Mouse (Mus musculus): ENCODE data around the gene Macrod2.

DNA sequence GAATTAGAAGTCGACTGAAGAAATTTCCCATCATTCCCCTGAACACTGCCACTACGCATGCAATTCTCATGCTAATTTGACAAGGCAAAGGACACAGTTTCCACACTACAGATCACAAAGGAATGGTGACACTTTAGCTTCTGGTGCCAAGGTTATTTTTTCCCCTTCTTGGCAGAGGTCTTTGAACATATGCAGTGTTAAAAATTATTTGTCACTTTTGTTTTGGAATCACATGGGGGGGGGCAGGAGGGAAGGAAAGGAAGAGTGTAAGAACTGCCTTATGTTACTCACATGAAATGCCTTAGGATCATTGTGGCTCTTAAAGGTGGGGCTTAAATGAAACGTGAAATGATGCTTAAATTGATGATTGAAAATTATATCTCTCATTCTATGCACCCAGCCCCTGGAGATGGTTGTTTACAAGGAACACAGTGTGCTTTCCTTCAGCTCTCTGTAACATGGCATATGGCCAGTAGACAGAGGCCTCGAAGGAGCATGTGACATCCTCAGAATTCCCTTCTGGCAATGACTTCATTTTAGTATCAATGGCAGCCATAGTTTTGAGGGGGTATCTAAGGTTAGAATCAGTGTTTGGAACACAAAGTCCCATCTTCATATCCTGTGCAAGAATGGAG, 1422.6 kb downstream of the Macrod2 start:
- TF ChIP-seq POLR2A (IDR thresholded peaks at IDR 0.05; ENCODE audit: extremely low read depth, insufficient read depth, low read length) (no peak), CTCF (IDR thresholded peaks at IDR 0.05; ENCODE audit: low read depth, low read length) (no peak)
